Mouse (Mus musculus): Measurements from ENCODE around the gene Gm28827. TPM values are rescaled to one million over a fixed set of nuclear protein-coding genes. Genes with fewer than 3 reads are reported as not detected.

Gene Gm28827
- not detected in 2 replicates for polyA plus RNA-seq (2015; fragmentation: Nextera tagmentation; extraction: Ambion mirVana)

DNA sequence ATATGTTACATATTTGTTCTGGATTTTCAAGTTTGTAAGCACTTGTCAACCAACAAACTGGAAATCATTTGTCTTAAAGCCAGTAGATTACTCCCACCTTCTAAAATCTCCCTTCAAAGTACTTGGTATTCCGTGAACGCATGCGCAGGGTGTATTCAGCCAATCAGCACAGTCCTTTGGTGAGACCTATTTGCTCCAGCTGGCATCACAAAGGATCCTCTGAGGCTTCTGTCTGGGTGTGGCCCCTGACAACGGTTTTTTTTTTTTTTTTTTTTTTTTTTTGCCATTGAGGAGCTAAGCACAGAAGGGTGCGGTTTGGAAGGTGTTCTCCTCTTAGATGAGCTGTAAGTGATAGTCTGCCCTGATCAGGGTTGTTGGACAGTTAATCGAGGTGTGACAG is at the start of gene Gm28827:
Gene Gm28827, plus strand, starts transcription at position 301 of the 400 bp plus-strand sequence.

